Mouse (Mus musculus) testis, adult 2 months (tissue): Measurements from ENCODE around the gene Kcnmb1. TPM values are rescaled to one million over a fixed set of nuclear protein-coding genes. Genes with fewer than 3 reads are reported as not detected.

Experiments used
- H3K27ac ChIP-seq: fragments of 200-500 bp; 2 replicates; pipeline ENCODE4 v1.5.1; 2012; ENCODE audit warnings: low read depth, low read length; ENCODE audit not compliant: control insufficient read depth, insufficient read depth
- H3K27me3 ChIP-seq: fragments of 200-500 bp; 2 replicates; pipeline ENCODE4 v1.6.1; 2012; ENCODE audit warnings: mild to moderate bottlenecking, low read length, moderate library complexity; ENCODE audit not compliant: control insufficient read depth, insufficient read depth
- H3K36me3 ChIP-seq: fragments of 200-500 bp; 2 replicates; pipeline ENCODE4 v1.6.1; 2012; ENCODE audit warnings: mild to moderate bottlenecking, low read length; ENCODE audit not compliant: control insufficient read depth, insufficient read depth
- H3K4me1 ChIP-seq: fragments of 200-500 bp; 2 replicates; pipeline ENCODE4 v1.6.1; 2012; ENCODE audit warnings: low read length; ENCODE audit not compliant: control insufficient read depth, insufficient read depth
- H3K4me3 ChIP-seq: fragments of 200-500 bp; 2 replicates; pipeline ENCODE4 v1.5.1; 2012; ENCODE audit warnings: low read depth, mild to moderate bottlenecking, low read length, moderate library complexity, mixed read lengths; ENCODE audit not compliant: control insufficient read depth
- CTCF ChIP-seq: fragments of 200-500 bp; IDR thresholded peaks from 2 replicates; pipeline ENCODE4 v1.5.1; 2012; ENCODE audit warnings: low read depth, mild to moderate bottlenecking, inconsistent platforms, low read length, moderate library complexity; ENCODE audit not compliant: control insufficient read depth, insufficient read depth, insufficient replicate concordance
- POLR2A ChIP-seq: fragments of 200-500 bp; IDR thresholded peaks from 2 replicates; pipeline ENCODE4 v1.6.1; 2012; ENCODE audit warnings: low read depth, mild to moderate bottlenecking, inconsistent platforms, low read length, moderate library complexity; ENCODE audit not compliant: control insufficient read depth
- polyA plus RNA-seq: library from polyadenylated mRNA; depleted of rRNA; stranded (reverse); fragments of >200 nt; gene quantifications from 2 replicates; pipeline ENCODE4 v1.2.3, GENCODE M21; 2012; rRNA removed

Kcnmb1 gene
- polyA plus RNA-seq, 1 experiment, result 0.20 TPM

DNA sequence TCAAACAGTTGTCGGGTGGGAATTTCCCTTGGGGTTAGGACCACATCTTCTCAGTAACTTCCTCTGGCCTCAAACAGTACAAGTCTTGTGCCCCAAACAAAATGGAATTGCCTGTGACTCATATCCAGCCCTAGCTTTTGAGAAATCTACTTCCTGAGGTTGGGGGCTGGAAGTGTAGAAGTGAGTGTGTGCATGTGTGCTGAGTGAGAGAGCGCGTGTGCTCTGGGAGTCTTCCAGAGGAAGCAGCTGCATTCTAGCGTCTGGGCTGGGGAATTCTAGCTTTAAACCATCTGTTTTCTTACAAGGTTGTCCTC, 48.0 kb downstream of the Kcnmb1 start:
- H3K27ac ChIP-seq, result no peak overlapping the region
- no peaks in the 10 kb centered on the region for H3K36me3 ChIP-seq
- TF ChIP-seq POLR2A (no peak), CTCF (no peak)
- H3K27me3 ChIP-seq, result no peaks in the 10 kb centered on the region
- H3K4me1 ChIP-seq, result no peaks in the 10 kb centered on the region; the same call in none of the 2 replicates
- H3K4me3 ChIP-seq, result no peak overlapping the region

DNA sequence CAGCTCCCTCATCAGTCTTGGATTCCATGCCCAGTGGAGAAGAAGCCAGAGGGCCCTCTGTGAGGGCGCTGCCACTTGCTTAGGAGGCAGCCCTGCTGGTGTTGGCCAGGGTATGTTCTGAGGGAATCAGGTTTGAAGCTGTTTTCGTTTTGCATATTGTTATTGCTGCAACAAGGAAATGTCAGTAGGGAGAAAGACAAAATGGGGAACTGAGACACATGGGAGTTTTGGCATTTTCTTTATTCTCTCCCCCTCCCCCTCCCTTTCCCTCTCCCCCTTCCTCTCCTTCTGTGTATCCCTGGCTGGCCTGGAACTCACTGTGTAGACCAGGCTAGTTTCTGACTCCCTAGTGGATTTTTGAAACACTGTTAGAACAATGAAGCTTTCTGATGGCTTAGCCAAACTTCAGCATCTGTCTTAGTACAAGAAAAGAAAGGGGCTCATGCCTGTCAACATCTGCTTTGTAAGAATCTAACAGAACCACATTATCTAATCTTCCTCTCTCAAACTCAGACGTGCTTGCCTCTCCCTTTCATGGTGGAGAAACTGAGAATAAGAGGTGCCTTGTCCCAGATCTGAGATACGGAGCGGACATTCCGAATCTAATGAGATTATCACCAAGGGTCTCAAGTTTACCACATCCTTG, 49.3 kb downstream of the Kcnmb1 start:
- Histone ChIP-seq H3K4me3 (no peak overlapping the region), H3K4me1 (no peaks in the 10 kb centered on the region; the same call in none of the 2 replicates), H3K27me3 (no peaks in the 10 kb centered on the region), H3K36me3 (no peaks in the 10 kb centered on the region), H3K27ac (no peak overlapping the region; the same call in 1 of the 2 replicates)
- TF ChIP-seq POLR2A (no peak), CTCF (no peak)

Other genes starting within 250 kb of the Kcnmb1 start
- 1.6 and 1.8 TPM in 2 replicates for gene Kcnip1, start 30.1 kb downstream of the Kcnmb1 start, polyA plus RNA-seq
- 0.26 and 0.37 TPM in 2 replicates for gene Lcp2, start 83.9 kb downstream of the Kcnmb1 start, polyA plus RNA-seq
- gene 4930469K13Rik, start 135.5 kb downstream of the Kcnmb1 start, polyA plus RNA-seq, result 22.3 and 23.8 TPM in 2 replicates
- gene Foxi1, start 245.1 kb downstream of the Kcnmb1 start, polyA plus RNA-seq, result 0.85 TPM in 1 of 2 replicates, not detected in the other